Mouse (Mus musculus): Measurements from ENCODE around the gene 4930550C14Rik. TPM values are rescaled to one million over a fixed set of nuclear protein-coding genes. Genes with fewer than 3 reads are reported as not detected.

The 4930550C14Rik gene
- polyA plus RNA-seq, 1 experiment from 2014 or later: 0.13 TPM

DNA sequence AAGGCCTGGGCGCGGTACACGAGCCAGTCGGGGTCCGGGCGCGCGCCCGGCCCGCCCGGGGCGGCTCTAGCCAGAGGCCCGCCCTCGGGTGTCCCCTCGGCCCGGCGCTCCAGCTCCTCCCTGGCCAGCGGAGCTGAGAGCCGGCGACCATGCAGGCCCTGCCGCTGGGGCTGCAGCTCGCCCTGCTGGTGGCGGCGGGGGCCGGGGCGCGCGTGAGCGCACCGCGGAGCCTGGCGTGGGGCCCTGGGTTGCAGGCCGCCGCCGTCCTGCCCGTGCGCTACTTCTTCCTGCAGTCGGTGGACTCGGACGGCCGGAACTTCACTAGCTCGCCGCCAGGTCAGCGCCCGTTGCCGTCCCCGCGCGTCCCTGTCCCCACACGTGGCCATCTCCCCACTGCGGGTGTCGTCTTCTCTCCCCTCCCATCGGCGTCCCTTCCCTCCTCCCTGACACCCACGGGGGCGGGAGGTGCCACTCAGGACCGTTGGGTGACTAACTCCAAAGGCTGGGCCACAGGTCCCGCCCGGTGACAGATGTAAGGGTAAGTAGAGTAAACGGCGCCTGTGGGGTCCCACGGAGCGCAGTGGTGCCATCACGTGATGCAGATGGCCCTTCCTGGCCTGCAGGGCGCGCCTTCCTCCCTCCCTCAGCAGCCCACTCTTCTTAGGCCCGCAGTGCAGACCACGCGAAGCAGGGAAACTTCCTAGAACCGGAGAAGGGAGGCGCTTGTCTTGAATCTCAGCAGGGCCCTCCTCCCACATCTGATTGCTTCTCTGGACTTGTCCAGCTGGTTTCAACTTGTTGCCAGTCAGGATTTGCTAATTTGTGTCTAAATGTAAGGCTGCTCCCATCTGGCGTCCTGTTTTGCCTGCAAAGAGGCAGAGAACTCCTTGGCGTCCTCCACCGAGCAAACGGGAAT, 17.9 kb upstream of the 4930550C14Rik start, which contains the start of gene Kdelc2:
Kdelc2 (plus strand) TSS at position 75 of the 916 bp plus-strand sequence.
- ChIA-PET CTCF (interaction anchor here (1.0 kb wide), 1 partner anchor 56 kb away, joined by 3 read pairs; no protein-coding TSS in a partner anchor), POLR2A (interaction anchor here (0.9 kb wide), 1 partner anchor 44 kb away, joined by 3 read pairs; no protein-coding TSS in a partner anchor)
- TF ChIP-seq CTCF (IDR thresholded peaks at IDR 0.05): peak; percentile 53
- in situ Hi-C loops (cut with MboI; ENCODE audit: low pct_unique_long_range_greater_than_20kb): no loop called here
- DNase-seq (ENCODE audit: low read depth, low spot score): peak; percentile 44
- ATAC-seq: peak; percentile 81
- no peaks in the 10 kb centered on the region for H3K27me3 ChIP-seq

DNA sequence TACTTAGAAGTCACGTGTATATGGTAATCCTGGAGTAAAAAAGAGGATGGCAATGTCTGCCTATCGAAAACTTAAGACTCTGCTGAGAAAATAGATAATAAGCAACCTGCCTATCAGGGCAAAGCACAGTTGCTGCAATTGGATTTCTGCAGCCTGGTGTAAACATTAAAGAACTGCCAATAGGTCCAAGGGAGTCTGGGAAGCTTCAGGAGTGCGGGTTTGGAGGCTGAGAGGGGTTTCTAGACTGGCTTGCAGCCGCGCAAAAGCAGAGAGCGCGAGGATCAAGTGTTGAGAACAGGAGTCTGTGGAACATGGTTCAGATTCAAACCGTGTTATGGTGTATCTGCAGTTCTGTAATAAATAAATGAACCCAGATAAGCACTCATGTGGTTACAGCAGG, 17.3 kb upstream of the 4930550C14Rik start:
- TF ChIP-seq CTCF (IDR thresholded peaks at IDR 0.05): no peak
- no peaks in the 10 kb centered on the region for H3K27me3 ChIP-seq
- in situ Hi-C loops (cut with MboI; ENCODE audit: low pct_unique_long_range_greater_than_20kb): loop anchor here (5.0 kb wide), 1 partner anchor 128 kb away; no protein-coding TSS in a partner anchor
- POLR2A ChIA-PET: no interaction called here
- DNase-seq (ENCODE audit: low read depth, low spot score) (no peak), ATAC-seq (no peak)
- CTCF ChIA-PET: no interaction called here

DNA sequence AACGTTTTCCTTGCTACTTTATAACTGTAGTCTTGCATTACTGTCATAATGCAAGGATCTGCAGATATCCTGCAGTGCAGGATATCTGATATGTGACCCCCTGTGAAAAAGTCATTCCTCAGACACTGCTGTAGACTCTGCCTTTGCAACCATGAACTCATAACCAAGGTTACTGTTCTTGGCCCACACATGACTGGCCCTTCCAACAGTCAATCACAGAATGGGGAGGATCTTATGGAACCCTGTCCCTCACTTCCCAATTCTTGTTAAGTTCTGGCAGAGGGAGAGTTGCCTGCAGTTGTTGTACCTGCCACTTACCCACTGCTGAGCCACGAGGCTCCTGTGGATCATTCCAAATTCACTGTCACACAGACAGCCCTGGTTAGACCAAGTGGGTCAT, 14.7 kb upstream of the 4930550C14Rik start:
- CTCF ChIA-PET: no interaction called here
- no peak for DNase-seq (ENCODE audit: low read depth, low spot score)
- ATAC-seq: no peak
- no peaks in the 10 kb centered on the region for H3K27me3 ChIP-seq
- in situ Hi-C loops (cut with MboI; ENCODE audit: low pct_unique_long_range_greater_than_20kb): loop anchor here (5.0 kb wide), 1 partner anchor 130 kb away; no protein-coding TSS in a partner anchor
- no peak for TF ChIP-seq CTCF (IDR thresholded peaks at IDR 0.05)
- POLR2A ChIA-PET: no interaction called here

DNA sequence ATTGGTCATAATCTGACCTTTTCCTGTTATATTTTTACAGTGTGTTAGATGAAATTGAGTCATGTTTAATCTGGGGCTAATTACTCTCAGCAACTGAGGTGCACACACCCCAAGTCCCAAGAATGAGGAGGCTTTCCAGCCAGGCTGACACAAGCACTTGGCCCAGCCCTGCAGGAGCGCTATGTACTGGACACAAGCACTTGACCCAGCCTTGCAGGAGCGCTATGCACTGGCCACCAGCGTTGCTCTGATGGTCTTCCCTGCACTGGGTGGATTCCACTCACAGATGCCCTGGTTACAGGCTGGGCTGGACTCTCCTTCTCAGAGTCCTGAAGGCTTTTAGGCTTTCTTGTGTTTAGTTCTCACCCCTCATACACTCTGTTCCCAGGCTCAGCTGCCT, 13.0 kb upstream of the 4930550C14Rik start:
- CTCF ChIA-PET: interaction anchor here (0.9 kb wide), 1 partner anchor 134 kb away, joined by 3 read pairs; no protein-coding TSS in a partner anchor
- POLR2A ChIA-PET: no interaction called here
- H3K27me3 ChIP-seq: no peaks in the 10 kb centered on the region
- no peak for TF ChIP-seq CTCF (IDR thresholded peaks at IDR 0.05)
- DNase-seq (ENCODE audit: low read depth, low spot score): no peak
- in situ Hi-C loops (cut with MboI; ENCODE audit: low pct_unique_long_range_greater_than_20kb): loop anchor here (5.0 kb wide), 1 partner anchor 132 kb away; no protein-coding TSS in a partner anchor
- ATAC-seq: no peak

DNA sequence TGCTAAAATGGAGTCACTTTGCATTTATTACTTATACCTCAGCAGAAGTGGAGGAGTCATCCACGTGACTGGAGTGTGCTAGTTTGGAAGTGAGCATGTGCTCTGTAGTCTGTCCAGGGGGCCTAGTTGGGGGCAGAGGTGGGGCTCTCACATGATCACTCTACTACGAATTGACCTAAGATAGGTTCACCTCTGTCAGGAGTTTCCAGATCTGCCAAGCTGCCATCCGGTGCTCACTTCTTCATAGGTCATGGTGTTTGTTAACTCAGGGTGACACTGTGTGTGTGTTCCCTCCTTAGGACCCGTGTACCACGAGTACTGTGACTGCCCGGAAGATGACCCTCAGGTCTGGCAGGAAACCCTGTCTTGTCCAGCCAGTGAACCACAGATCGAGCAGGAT, 12.0 kb upstream of the 4930550C14Rik start:
- ChIA-PET CTCF (no interaction called here), POLR2A (no interaction called here)
- in situ Hi-C loops (cut with MboI; ENCODE audit: low pct_unique_long_range_greater_than_20kb): no loop called here
- DNase-seq (ENCODE audit: low read depth, low spot score) (no peak), ATAC-seq (no peak)
- no peak for TF ChIP-seq CTCF (IDR thresholded peaks at IDR 0.05)
- no peaks in the 10 kb centered on the region for H3K27me3 ChIP-seq

DNA sequence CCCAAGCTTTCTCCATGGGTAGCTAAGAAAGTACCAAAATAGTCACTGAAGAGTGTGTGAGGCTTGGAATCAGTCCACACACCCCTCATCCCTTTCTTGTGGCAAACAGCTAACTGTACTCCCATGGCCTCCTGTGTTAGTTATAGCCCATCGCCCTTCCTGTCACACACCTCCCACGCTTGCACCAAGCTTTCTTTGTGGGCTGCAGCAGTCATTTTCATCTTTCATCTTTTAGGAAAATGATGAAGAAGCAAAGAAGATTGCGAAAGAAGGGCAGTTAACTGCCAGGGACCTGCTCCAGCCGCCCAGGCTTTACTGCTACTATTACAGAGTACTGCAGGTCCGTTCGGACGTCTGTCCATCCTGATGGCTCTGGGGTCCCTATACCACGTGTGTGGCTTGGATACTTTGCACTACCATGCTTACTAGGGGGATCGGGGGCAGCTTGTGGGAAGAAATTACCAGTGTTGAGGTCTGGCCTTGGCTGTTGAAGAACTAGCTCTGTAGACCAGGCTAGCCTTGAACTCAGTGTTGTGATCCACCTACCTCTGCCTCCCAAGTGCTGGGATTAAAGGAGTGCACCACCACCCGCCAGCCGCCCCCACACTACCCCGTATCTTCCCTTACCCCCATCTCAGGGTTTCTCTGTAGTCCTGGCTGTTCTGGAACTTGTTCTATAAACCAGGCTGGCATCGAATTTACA, 4.3 kb upstream of the 4930550C14Rik start:
- H3K27me3 ChIP-seq: no peaks in the 10 kb centered on the region
- no peak for TF ChIP-seq CTCF (IDR thresholded peaks at IDR 0.05)
- ChIA-PET CTCF (interaction anchor here (1.4 to 2.0 kb wide), 5 partner anchors 10 to 145 kb away, joined by 3 to 6 read pairs (median 5); no protein-coding TSS in a partner anchor), POLR2A (interaction anchor here (0.9 kb wide), 1 partner anchor 147 kb away, joined by 3 read pairs; no protein-coding TSS in a partner anchor)
- ATAC-seq (no peak), DNase-seq (ENCODE audit: low read depth, low spot score) (no peak)
- in situ Hi-C loops (cut with MboI; ENCODE audit: low pct_unique_long_range_greater_than_20kb): no loop called here

DNA sequence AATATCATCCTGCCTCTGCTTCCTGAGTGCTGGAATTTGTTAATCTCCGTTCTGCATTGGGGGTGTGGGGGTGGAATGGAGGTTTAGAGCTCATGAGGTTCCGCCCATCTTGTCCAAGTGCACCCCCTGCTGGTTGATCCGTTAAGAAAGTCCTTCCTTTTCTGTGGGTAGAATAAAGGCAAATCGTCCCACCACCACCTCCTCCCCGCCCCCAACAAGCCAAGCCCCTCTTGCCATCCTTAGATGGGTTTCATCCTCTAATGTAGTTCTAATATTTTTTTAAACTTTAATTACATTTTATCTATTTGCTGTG, 3.8 kb upstream of the 4930550C14Rik start:
- ChIA-PET POLR2A (interaction anchor here (0.9 kb wide), 1 partner anchor 148 kb away, joined by 3 read pairs; no protein-coding TSS in a partner anchor), CTCF (interaction anchor here (0.8 to 2.0 kb wide), 5 partner anchors 10 to 160 kb away, joined by 3 to 6 read pairs (median 5); no protein-coding TSS in a partner anchor)
- peak; percentile 65 for TF ChIP-seq CTCF (IDR thresholded peaks at IDR 0.05)
- H3K27me3 ChIP-seq: no peaks in the 10 kb centered on the region
- ATAC-seq (no peak), DNase-seq (ENCODE audit: low read depth, low spot score) (no peak)
- in situ Hi-C loops (cut with MboI; ENCODE audit: low pct_unique_long_range_greater_than_20kb): no loop called here

DNA sequence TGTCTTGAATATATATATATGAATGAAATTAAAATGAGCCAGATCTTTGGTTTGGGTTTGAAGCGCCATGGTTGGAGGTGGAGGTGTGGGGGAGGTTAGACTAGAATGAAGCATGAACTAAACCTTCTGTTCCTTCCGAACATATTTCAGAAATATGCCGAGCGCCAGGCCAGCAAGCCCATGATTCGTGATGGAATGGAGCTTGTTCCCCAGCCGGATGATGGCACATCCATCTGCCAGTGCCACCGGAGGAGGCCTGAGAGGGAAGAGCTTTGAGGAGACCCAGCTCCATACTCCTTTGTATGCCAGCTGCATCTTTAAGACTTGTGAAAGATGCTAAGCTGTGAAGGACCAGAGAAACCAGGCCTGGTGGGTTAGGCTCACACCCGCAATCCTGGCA, 2.6 kb upstream of the 4930550C14Rik start:
- ChIA-PET POLR2A (no interaction called here), CTCF (interaction anchor here (1.6 to 2.0 kb wide), 2 partner anchors 8 to 11 kb away, joined by 5 to 6 read pairs; no protein-coding TSS in a partner anchor)
- no peaks in the 10 kb centered on the region for H3K27me3 ChIP-seq
- in situ Hi-C loops (cut with MboI; ENCODE audit: low pct_unique_long_range_greater_than_20kb): no loop called here
- DNase-seq (ENCODE audit: low read depth, low spot score) (no peak), ATAC-seq (no peak)
- no peak for TF ChIP-seq CTCF (IDR thresholded peaks at IDR 0.05)

DNA sequence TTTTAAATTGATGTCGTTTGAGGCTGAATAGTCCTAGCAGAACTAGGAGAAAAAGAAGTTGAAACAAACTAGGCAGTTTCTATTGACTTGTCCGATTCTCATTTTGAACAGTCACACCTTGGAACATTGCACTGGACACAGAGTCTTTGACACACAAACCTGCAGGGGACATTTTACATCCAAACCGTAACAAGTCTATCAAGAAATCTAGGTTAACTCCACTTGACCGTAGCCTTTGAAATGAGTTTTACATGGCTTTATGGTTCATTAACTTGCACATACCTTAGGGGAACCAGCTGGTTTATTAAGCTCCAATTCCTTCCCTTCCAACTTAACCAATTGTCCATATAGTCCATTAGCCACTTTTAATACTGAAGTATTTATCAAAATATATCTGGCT, 1.4 kb upstream of the 4930550C14Rik start:
- ATAC-seq (no peak), DNase-seq (ENCODE audit: low read depth, low spot score) (no peak)
- ChIA-PET CTCF (no interaction called here), POLR2A (no interaction called here)
- no peak for TF ChIP-seq CTCF (IDR thresholded peaks at IDR 0.05)
- no peaks in the 10 kb centered on the region for H3K27me3 ChIP-seq
- in situ Hi-C loops (cut with MboI; ENCODE audit: low pct_unique_long_range_greater_than_20kb): no loop called here

DNA sequence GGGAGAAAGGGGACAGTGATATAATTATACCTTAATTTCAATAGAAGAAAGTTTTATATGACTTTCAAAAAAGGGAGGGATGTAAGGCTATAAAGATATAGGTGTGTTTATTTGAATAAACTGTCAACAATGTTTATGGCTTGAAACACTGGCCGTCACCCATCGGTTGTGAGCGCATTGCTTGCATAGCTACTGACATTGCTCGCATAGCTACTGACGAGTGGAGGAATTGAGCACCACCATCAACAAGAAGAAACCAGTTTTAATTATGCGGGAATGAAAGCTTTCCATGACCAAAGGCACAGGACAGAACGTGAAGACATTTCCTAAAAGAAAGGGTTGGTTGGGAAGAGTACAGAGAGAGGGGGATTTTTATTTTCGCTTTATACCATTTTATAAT, 979 bp upstream of the 4930550C14Rik start:
- POLR2A ChIA-PET: no interaction called here

More for the DNA sequence above, 979 bp upstream of the 4930550C14Rik start:
- CTCF ChIA-PET: no interaction called here
- DNase-seq (ENCODE audit: low read depth, low spot score) (no peak), ATAC-seq (no peak)
- no peak for TF ChIP-seq CTCF (IDR thresholded peaks at IDR 0.05)
- in situ Hi-C loops (cut with MboI; ENCODE audit: low pct_unique_long_range_greater_than_20kb): no loop called here
- H3K27me3 ChIP-seq: no peaks in the 10 kb centered on the region
